Mouse (Mus musculus): ENCODE results near the gene Zfhx3. TPM values are rescaled to one million over a fixed set of nuclear protein-coding genes. Genes with fewer than 3 reads are reported as not detected.
A peak's percentile ranks its signal among the peaks of the same experiment; 100 is the strongest.

Zfhx3 gene
- polyA plus RNA-seq, 1 experiment from 2014 or later, result 65.9 TPM

DNA sequence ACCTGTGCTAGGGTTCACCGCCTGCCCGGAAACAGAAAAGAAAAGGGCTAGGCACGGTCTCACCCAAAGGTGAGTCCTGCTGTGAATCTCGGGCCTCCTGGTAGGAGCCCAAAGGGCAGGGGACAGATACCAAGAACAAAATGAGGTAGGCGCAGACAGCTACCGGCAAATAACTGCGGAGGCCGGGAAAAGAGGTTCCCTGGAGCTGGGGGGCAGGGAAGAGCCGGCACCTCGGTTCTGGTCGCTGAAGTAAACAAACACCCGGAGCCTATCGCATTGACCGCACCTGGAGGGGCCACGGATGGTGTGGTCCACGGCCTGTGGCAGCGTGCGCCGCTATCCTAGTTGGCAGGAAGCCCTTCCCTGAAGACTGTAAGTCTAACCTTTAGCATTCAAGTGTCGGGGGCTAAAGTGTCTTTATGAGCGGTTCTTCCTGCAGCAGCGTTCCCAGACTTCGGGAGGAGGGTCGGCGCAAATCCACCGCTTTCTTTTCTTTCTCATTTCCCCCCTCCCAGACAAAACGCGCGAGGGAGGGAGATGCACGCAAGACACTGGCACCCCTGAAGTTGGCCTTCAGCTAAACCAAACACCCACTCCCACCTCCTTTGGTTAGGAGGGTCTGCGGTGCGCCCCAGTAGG, 752.9 kb downstream of the Zfhx3 start:
- Histone ChIP-seq H3K9ac (replicated peaks) (peak overlapping the region; percentile 68), H3K9me3 (no peaks in the 10 kb centered on the region), H3K27ac (peak overlapping the region; percentile 87), H3K4me3 (replicated peaks) (peak overlapping the region; percentile 34), H3K4me2 (replicated peaks) (peak overlapping the region; percentile 55), H3K4me1 (replicated peaks) (peaks cover 86% of the 10 kb centered on the region), H3K27me3 (peaks cover 67% of the 10 kb centered on the region), H3K36me3 (no peaks in the 10 kb centered on the region)
- 3% methylated on average over 30 of the region's 32 CpGs for WGBS
- ATAC-seq, result no peak

DNA sequence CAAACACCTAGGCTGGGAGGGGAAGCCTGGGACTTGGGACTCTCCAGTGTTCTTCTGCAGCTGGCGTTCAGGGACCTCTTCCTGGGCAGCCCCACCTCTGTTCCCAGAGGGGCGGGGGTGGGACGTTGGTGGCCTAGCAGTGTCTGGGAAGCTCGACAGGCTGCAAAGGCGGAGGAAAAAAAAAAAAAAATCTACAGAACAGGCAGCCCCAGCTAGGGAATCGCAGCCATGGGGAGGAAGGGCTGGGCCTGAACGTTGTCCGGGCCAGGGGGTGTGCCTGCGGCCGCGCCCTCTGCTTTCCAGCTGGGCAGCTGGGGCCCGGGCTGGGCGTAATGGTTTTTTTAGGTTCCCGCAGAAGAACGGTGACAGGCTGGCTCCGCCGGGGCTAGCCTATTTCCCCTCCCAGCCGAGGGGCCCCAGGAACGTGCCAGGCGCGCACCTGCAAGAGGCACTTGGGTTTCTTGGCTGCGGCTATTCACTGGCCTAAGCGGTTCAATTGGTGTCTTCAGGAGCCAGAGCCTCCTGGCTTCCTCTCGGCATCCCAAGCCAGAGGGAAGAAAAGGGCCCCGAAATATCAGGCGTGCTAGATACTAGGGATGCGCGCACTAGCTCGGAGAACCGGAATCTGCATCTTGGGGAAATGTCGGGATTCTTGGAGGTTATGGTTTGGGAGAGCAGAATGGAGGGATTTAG, 753.6 kb downstream of the Zfhx3 start:
- peak overlapping the region; percentile 55 for H3K4me2 ChIP-seq (replicated peaks)
- WGBS, result under 1% methylated on average over 31 of the region's 31 CpGs
- H3K27ac ChIP-seq, result peak overlapping the region; percentile 87
- H3K36me3 ChIP-seq, result no peaks in the 10 kb centered on the region
- H3K4me1 ChIP-seq (replicated peaks), result peaks cover 83% of the 10 kb centered on the region
- no peak for ATAC-seq
- peak overlapping the region; percentile 34 for H3K4me3 ChIP-seq (replicated peaks)
- H3K9me3 ChIP-seq, result no peaks in the 10 kb centered on the region
- peaks cover 66% of the 10 kb centered on the region for H3K27me3 ChIP-seq
- peak overlapping the region; percentile 68 for H3K9ac ChIP-seq (replicated peaks)

DNA sequence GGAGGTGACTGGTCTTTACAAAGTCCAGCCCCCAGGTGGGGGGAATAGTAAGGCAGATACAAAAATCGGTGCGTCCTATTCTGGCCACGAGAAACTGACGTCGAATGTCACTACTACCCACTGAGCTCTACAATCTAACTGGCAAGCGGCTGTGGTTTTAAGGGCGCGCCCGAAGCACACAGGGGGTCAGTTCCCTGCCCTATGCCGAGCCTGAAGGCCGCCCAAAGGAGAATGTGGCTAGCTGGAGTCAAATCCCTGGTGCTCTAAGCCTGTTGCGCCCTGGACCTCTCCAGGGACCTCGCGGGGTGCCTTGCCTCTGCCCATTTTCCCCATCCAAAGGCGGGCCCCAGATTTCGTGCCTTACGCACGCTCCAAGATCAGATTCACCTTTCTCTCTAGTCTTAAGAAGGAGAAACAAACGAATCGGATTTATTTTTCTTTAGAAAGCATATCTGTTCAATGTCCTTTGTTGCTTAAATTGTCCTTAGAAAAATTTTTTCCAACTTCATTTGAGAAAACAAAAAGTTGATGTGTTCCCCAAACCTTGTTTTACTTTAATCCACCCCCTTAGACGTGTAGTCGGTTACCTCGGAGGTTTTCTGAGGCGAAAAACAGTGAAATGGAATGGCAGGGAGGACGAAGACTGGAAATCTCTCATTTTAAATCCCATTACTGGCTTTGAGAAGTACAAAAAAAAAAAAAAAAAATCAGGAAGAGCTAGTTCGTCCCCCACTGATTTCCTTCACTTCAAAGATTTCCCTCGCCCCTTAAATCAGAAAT, 754.4 kb downstream of the Zfhx3 start:
- ATAC-seq, result no peak
- no peaks in the 10 kb centered on the region for H3K9me3 ChIP-seq
- peak overlapping the region; percentile 55 for H3K4me2 ChIP-seq (replicated peaks)
- peak overlapping the region; percentile 68 for H3K9ac ChIP-seq (replicated peaks)
- 2% methylated on average over 27 of the region's 27 CpGs for WGBS
- peaks cover 66% of the 10 kb centered on the region for H3K27me3 ChIP-seq
- peak overlapping the region; percentile 34 for H3K4me3 ChIP-seq (replicated peaks)
- no peaks in the 10 kb centered on the region for H3K36me3 ChIP-seq
- peaks cover 83% of the 10 kb centered on the region for H3K4me1 ChIP-seq (replicated peaks)
- peak overlapping the region; percentile 87 for H3K27ac ChIP-seq

- Histone ChIP-seq H3K27me3 (peaks cover 65% of the 10 kb centered on the region), H3K4me3 (replicated peaks) (peak overlapping the region; percentile 12), H3K4me2 (replicated peaks) (peak overlapping the region; percentile 55), H3K36me3 (no peaks in the 10 kb centered on the region), H3K9ac (replicated peaks) (peak overlapping the region; percentile 56), H3K4me1 (replicated peaks) (peaks cover 86% of the 10 kb centered on the region), H3K27ac (peak overlapping the region; percentile 87), H3K9me3 (no peaks in the 10 kb centered on the region)
- ATAC-seq, result no peak
- WGBS, result under 1% methylated on average over 13 of the region's 13 CpGs
These were observed 755.1 kb downstream of the Zfhx3 start for GRCm38 (mm10) chr8:108697589-108697988.

DNA sequence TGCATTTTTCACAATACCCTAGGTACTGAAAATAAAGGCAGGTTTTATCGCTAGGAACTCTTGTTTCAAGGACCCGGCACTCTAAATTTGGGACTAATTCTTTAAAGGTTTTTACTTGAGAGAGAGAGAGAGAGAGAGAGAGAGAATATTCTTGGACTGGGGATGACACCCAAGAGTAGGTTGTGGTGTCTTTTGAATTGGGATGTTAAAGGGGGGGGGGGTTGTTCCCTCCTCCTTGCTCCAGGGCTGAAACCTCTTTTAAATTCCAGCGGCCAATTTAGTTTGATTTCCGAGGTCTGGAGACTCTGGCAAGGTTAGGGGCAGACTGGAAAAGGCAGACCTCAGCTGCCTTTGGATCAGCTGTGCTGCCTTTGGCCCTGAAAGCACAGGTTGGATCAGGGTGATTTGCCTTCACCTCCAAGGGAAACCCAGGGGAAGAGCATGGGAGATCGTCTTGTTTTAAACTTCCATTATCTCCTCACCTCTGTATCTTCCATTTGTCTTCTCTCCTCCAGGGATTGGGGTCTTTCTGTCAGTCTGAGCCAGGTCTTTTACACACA, 755.7 kb downstream of the Zfhx3 start:
- peak overlapping the region; percentile 56 for H3K9ac ChIP-seq (replicated peaks)
- peaks cover 61% of the 10 kb centered on the region for H3K27me3 ChIP-seq
- H3K4me3 ChIP-seq (replicated peaks), result peak overlapping the region; percentile 12; the same call in 1 of the 2 replicates
- WGBS, result 2% methylated on average over 5 of the region's 5 CpGs
- no peaks in the 10 kb centered on the region for H3K36me3 ChIP-seq
- no peak for ATAC-seq
- peak overlapping the region; percentile 55 for H3K4me2 ChIP-seq (replicated peaks)
- H3K4me1 ChIP-seq (replicated peaks), result peaks cover 82% of the 10 kb centered on the region
- no peaks in the 10 kb centered on the region for H3K9me3 ChIP-seq
- H3K27ac ChIP-seq, result peak overlapping the region; percentile 87

DNA sequence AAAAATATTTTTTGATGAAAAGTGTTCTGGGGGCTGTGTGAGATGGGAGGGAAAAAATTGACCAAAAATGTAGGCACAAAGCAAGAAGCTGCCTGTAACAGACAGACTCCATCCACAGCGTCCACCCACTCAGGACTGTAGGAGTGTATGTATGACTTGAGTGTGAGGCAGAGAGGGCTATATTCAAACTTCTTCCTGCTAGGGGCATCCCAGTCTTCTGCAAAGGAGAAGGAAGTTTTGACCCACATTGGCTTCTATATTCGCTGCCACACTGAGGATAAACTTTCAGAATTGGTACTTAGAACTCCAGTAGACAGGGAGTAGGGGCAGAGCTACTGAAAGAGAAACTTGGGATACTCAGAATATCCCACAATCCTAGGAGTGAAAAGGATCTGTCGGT, 756.6 kb downstream of the Zfhx3 start:
- WGBS, result 5% methylated on average over 3 of the region's 3 CpGs
- H3K4me3 ChIP-seq (replicated peaks), result peak overlapping the region; percentile 37
- H3K9ac ChIP-seq (replicated peaks), result peak overlapping the region; percentile 62; the same call in 1 of the 2 replicates
- peaks cover 74% of the 10 kb centered on the region for H3K4me1 ChIP-seq (replicated peaks)
- H3K27me3 ChIP-seq, result peaks cover 52% of the 10 kb centered on the region
- peak overlapping the region; percentile 57 for H3K4me2 ChIP-seq (replicated peaks)
- H3K9me3 ChIP-seq, result no peaks in the 10 kb centered on the region
- no peak for ATAC-seq
- no peaks in the 10 kb centered on the region for H3K36me3 ChIP-seq
- peak overlapping the region; percentile 86 for H3K27ac ChIP-seq

- H3K9me3 ChIP-seq, result no peaks in the 10 kb centered on the region
- H3K27ac ChIP-seq, result peak overlapping the region; percentile 86
- 1% methylated on average over 21 of the region's 23 CpGs for WGBS
- peaks cover 46% of the 10 kb centered on the region for H3K27me3 ChIP-seq
- no peak for ATAC-seq
- peak overlapping the region; percentile 62 for H3K9ac ChIP-seq (replicated peaks)
- H3K4me2 ChIP-seq (replicated peaks), result peak overlapping the region; percentile 57
- H3K36me3 ChIP-seq, result no peaks in the 10 kb centered on the region
- peaks cover 74% of the 10 kb centered on the region for H3K4me1 ChIP-seq (replicated peaks)
- peak overlapping the region; percentile 37 for H3K4me3 ChIP-seq (replicated peaks)
These were observed 757.3 kb downstream of the Zfhx3 start for GRCm38 (mm10) chr8:108699454-108700345.

DNA sequence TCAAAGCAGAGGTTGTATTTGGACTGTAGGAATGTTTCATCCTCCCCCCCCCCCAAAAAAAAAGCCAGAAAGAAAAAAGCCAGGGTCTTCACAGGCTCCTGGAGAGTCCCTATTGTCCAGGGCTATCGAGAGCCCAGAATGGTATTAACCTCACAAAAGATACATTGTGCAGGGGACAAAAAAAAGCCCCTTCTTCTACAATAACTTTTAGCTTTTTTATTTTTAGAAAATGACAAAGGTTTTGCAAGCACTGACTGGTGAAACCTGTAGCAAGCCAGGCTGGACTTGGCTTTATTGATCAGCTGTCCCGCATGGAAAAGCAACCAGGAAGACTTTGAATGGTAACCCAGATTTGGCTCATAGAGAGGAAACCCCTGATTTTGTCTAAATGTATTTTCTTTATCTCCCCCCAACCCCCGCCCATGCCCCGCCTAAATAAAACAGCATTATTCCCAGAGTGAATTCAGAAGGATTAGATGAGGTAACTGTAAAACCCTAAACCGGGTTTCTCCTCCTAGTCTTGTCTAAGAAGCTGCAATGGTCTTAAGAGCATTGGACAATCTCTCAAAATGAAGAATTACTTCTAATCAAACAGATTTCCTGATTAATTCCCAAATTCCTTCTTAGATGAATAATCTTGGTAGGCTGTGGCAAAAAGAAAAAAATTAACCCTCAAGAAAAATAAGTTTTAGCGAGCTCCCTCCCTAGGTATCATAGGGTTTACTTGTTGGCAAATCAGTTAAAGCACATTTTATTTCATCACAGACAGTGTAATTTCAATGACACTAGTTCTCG, 759.1 kb downstream of the Zfhx3 start:
- Histone ChIP-seq H3K27me3 (peaks cover 27% of the 10 kb centered on the region), H3K4me2 (replicated peaks) (peak overlapping the region; percentile 85), H3K4me3 (replicated peaks) (peak overlapping the region; percentile 93), H3K9ac (replicated peaks) (peak overlapping the region; percentile 100), H3K9me3 (no peaks in the 10 kb centered on the region), H3K36me3 (no peaks in the 10 kb centered on the region), H3K4me1 (replicated peaks) (peaks cover 59% of the 10 kb centered on the region), H3K27ac (peak overlapping the region; percentile 100)
- 4% methylated on average over 7 of the region's 7 CpGs for WGBS
- ATAC-seq, result no peak

DNA sequence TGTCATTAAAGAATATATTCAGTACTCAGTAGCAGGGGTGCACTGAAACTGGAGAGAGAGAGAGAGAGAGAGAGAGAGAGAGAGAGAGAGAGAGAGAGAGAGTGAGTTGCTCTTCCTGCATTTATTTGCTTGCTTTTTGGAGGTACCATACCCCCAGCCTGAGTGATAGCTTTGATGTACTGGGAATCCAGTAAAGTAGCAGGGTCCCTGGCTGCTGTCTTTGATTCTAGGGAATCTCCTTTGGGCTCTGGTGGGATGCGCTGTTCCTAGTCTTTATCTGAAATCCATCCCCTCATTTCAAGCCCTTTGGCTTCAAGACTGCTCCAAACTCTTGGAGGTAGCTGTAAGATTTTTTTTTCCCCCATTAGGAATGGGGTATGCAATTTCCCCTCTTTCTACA, 759.8 kb downstream of the Zfhx3 start:
- Histone ChIP-seq H3K9ac (replicated peaks) (peak overlapping the region; percentile 100), H3K4me3 (replicated peaks) (peak overlapping the region; percentile 93), H3K36me3 (no peaks in the 10 kb centered on the region), H3K9me3 (no peaks in the 10 kb centered on the region), H3K4me1 (replicated peaks) (peaks cover 59% of the 10 kb centered on the region), H3K4me2 (replicated peaks) (peak overlapping the region; percentile 85), H3K27ac (peak overlapping the region; percentile 100), H3K27me3 (peaks cover 24% of the 10 kb centered on the region; the same call in 1 of the 2 replicates)
- ATAC-seq, result no peak
- 5% methylated on average over 1 of the region's 1 CpGs for WGBS

DNA sequence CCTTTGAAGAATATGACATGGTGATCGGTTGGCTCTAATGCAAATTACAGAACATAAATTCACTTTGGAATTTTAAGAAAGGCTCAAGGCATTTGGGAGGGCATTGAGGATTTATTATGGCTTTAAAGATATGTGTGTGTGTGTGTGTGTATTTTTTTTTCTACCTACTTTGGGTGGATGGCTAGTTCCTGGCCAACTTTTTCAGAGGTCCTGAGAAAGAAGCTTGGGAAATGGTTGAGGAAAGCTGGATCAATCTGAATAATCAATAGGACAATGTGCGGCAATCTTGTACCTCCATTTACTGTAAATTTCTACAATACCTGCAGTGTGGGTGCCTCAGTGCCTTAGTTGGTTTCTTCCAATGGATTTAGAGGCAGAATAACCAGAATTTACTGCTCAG, 763.3 kb downstream of the Zfhx3 start:
- H3K27me3 ChIP-seq, result no peaks in the 10 kb centered on the region
- no peak for ATAC-seq
- no peaks in the 10 kb centered on the region for H3K36me3 ChIP-seq
- H3K9me3 ChIP-seq, result no peaks in the 10 kb centered on the region
- WGBS, result 36% methylated on average over 2 of the region's 2 CpGs
- H3K9ac ChIP-seq (replicated peaks), result peak overlapping the region; percentile 100
- H3K4me2 ChIP-seq (replicated peaks), result peak overlapping the region; percentile 85
- peaks cover 63% of the 10 kb centered on the region for H3K4me1 ChIP-seq (replicated peaks)
- H3K27ac ChIP-seq, result peak overlapping the region; percentile 100
- H3K4me3 ChIP-seq (replicated peaks), result peak overlapping the region; percentile 93
